Mouse (Mus musculus) forebrain, embryonic 10.5 days (tissue): ENCODE results near the gene 9330161L09Rik. TPM values are rescaled to one million over a fixed set of nuclear protein-coding genes. Genes with fewer than 3 reads are reported as not detected.
"Not testable (repeated sequence)": the region's sequence is repeated elsewhere in the genome, so short reads cannot be mapped to it uniquely, and the experiment has no call there.

Source experiments
- DNase-seq: peaks from one replicate; pipeline ENCODE4 v3.0.0-alpha.2; 2017; ENCODE audit warnings: low spot score; ENCODE audit errors: extremely low spot score
- H3K27ac ChIP-seq: fragments of 300-500 bp; sonication (generic); 2 replicates; pipeline ENCODE4 v1.5.1; 2016; ENCODE audit warnings: mild to moderate bottlenecking
- H3K27me3 ChIP-seq: fragments of 300-500 bp; sonication (generic); 2 replicates; pipeline ENCODE4 v1.6.1; 2016; ENCODE audit warnings: mild to moderate bottlenecking; ENCODE audit not compliant: poor library complexity, severe bottlenecking
- H3K36me3 ChIP-seq: fragments of 300-500 bp; sonication (generic); replicated peaks from 2 replicates; pipeline ENCODE4 v1.6.1; 2016; ENCODE audit warnings: mild to moderate bottlenecking, moderate library complexity
- H3K4me1 ChIP-seq: fragments of 300-500 bp; sonication (generic); 2 replicates; pipeline ENCODE4 v1.6.1; 2016
- H3K4me3 ChIP-seq: fragments of 300-500 bp; sonication (generic); 2 replicates; pipeline ENCODE4 v1.5.1; 2016; ENCODE audit warnings: mild to moderate bottlenecking, moderate library complexity
- H3K9me3 ChIP-seq: fragments of 300-500 bp; sonication (generic); 2 replicates; pipeline ENCODE4 v1.6.1; 2016; ENCODE audit warnings: mild to moderate bottlenecking, moderate library complexity
- WGBS: fragments of 180-500 bp; shearing (Covaris S2); methylation state at CpG from one replicate; pipeline ENCODE4 v1.1.7; 2016; 5-methylcytosine and 5-hydroxymethylcytosine counted together
- polyA plus RNA-seq: library from polyadenylated mRNA; unstranded; fragments of >200 nt; fragmentation: Nextera tagmentation; extraction: Ambion mirVana; gene quantifications from 2 replicates; pipeline ENCODE4 v1.2.1, GENCODE M21; 2016

Gene 9330161L09Rik
- 0.42 and 0.81 TPM in 2 replicates for polyA plus RNA-seq

- H3K27me3 ChIP-seq: no peaks in the 10 kb centered on the region
- H3K27ac ChIP-seq: no peak within 1 kb of the TSS
- no peaks in the 10 kb centered on the region for H3K4me1 ChIP-seq
- no peak within 1 kb of the TSS for H3K4me3 ChIP-seq
- peaks cover 95% of the 10 kb centered on the region for H3K36me3 ChIP-seq
- no peaks in the 10 kb centered on the region for H3K9me3 ChIP-seq
- 98% methylated on average over 4 of the region's 4 CpGs for WGBS
- no peak for DNase-seq
These were observed at the start of gene 9330161L09Rik for GRCm38 (mm10) chr12:103407720-103408119. TSS of gene 9330161L09Rik (minus strand) at chr12:103407820.

- 71% methylated on average over 3 of the region's 3 CpGs for WGBS
These were observed 49.5 kb upstream of the 9330161L09Rik start, which contains the start of gene Ifi27l2b for GRCm38 (mm10) chr12:103457140-103457539. TSS of gene Ifi27l2b (minus strand) at chr12:103457223.

GRCm38 (mm10) chr12:103456727-103457126 is 49.1 kb upstream of the 9330161L09Rik start:
- H3K9me3 ChIP-seq, H3K4me1 ChIP-seq, H3K4me3 ChIP-seq, DNase-seq, H3K27ac ChIP-seq, H3K27me3 ChIP-seq, H3K36me3 ChIP-seq: not testable (repeated sequence)
- no CpG with 5 or more reads among the region's 1 CpGs for WGBS

More at GRCm38 (mm10) chr12:103457140-103457539, 49.5 kb upstream of the 9330161L09Rik start, which contains the start of gene Ifi27l2b:
- H3K4me3 ChIP-seq: no peak within 1 kb of the TSS
- H3K4me1 ChIP-seq: no peaks in the 10 kb centered on the region
- H3K36me3 ChIP-seq: no peaks in the 10 kb centered on the region
- no peaks in the 10 kb centered on the region for H3K27me3 ChIP-seq
- no peak for DNase-seq
- H3K27ac ChIP-seq: no peak within 1 kb of the TSS
- no peaks in the 10 kb centered on the region for H3K9me3 ChIP-seq

- no peaks in the 10 kb centered on the region for H3K4me1 ChIP-seq
- H3K36me3 ChIP-seq: no peaks in the 10 kb centered on the region
- H3K27ac ChIP-seq: no peak overlapping the region
- H3K9me3 ChIP-seq: no peaks in the 10 kb centered on the region
- no peaks in the 10 kb centered on the region for H3K27me3 ChIP-seq
- no peak overlapping the region for H3K4me3 ChIP-seq
- no peak for DNase-seq
These were observed 45.7 kb upstream of the 9330161L09Rik start for GRCm38 (mm10) chr12:103453361-103453760.

- Histone ChIP-seq H3K27me3 (no peaks in the 10 kb centered on the region), H3K9me3 (no peaks in the 10 kb centered on the region), H3K27ac (no peak overlapping the region), H3K4me3 (no peak overlapping the region), H3K36me3 (no peaks in the 10 kb centered on the region), H3K4me1 (0 out of 2 replicates have a peak, but pooled peaks cover 3% of the 10 kb centered on the region)
- 80% methylated on average over 3 of the region's 3 CpGs for WGBS
- no peak for DNase-seq
These were observed 37.4 kb upstream of the 9330161L09Rik start for GRCm38 (mm10) chr12:103445060-103445459.

GRCm38 (mm10) chr12:103444261-103444660 is 36.6 kb upstream of the 9330161L09Rik start:
- H3K27me3 ChIP-seq, H3K36me3 ChIP-seq, H3K4me1 ChIP-seq, H3K27ac ChIP-seq, H3K4me3 ChIP-seq, DNase-seq, H3K9me3 ChIP-seq: not testable (repeated sequence)
- 48% methylated on average over 6 of the region's 7 CpGs for WGBS

- 64% methylated on average over 3 of the region's 3 CpGs for WGBS
- H3K4me1 ChIP-seq: 0 out of 2 replicates have a peak, but pooled peaks cover 3% of the 10 kb centered on the region
- H3K27ac ChIP-seq: no peak within 1 kb of the TSS
These were observed 35.9 kb upstream of the 9330161L09Rik start, which contains the start of gene Ifi27l2a for GRCm38 (mm10) chr12:103443524-103443923. TSS of gene Ifi27l2a (minus strand) at chr12:103443680.

GRCm38 (mm10) chr12:103437601-103438000 is 30.0 kb upstream of the 9330161L09Rik start:
- no peak overlapping the region for H3K27ac ChIP-seq
- H3K4me3 ChIP-seq: no peak overlapping the region
- no peaks in the 10 kb centered on the region for H3K27me3 ChIP-seq
- no peaks in the 10 kb centered on the region for H3K4me1 ChIP-seq
- DNase-seq: no peak
- H3K9me3 ChIP-seq: no peaks in the 10 kb centered on the region
- WGBS: 87% methylated on average over 1 of the region's 1 CpGs
- no peaks in the 10 kb centered on the region for H3K36me3 ChIP-seq

More at GRCm38 (mm10) chr12:103443524-103443923, 35.9 kb upstream of the 9330161L09Rik start, which contains the start of gene Ifi27l2a:
- Histone ChIP-seq H3K36me3 (no peaks in the 10 kb centered on the region), H3K27me3 (no peaks in the 10 kb centered on the region), H3K4me3 (no peak within 1 kb of the TSS), H3K9me3 (no peaks in the 10 kb centered on the region)
- no peak for DNase-seq

- no peak overlapping the region for H3K4me3 ChIP-seq
- DNase-seq: no peak
- H3K9me3 ChIP-seq: no peaks in the 10 kb centered on the region
- no peaks in the 10 kb centered on the region for H3K4me1 ChIP-seq
- no peaks in the 10 kb centered on the region for H3K36me3 ChIP-seq
- no peak overlapping the region for H3K27ac ChIP-seq
- H3K27me3 ChIP-seq: no peaks in the 10 kb centered on the region
These were observed 27.2 kb upstream of the 9330161L09Rik start for GRCm38 (mm10) chr12:103434861-103435260.

- no peaks in the 10 kb centered on the region for H3K4me1 ChIP-seq
- no peak for DNase-seq
- WGBS: 77% methylated on average over 8 of the region's 8 CpGs
- H3K4me3 ChIP-seq: no peak within 1 kb of the TSS
- H3K27ac ChIP-seq: no peak within 1 kb of the TSS
- no peaks in the 10 kb centered on the region for H3K9me3 ChIP-seq
- no peaks in the 10 kb centered on the region for H3K27me3 ChIP-seq
- H3K36me3 ChIP-seq: no peaks in the 10 kb centered on the region
These were observed 26.5 kb upstream of the 9330161L09Rik start, which contains the start of gene Ifi27 for GRCm38 (mm10) chr12:103433986-103434731. TSS of gene Ifi27 (plus strand) at chr12:103434211.

- WGBS: 95% methylated on average over 2 of the region's 2 CpGs
- no peak for DNase-seq
These were observed 25.8 kb upstream of the 9330161L09Rik start for GRCm38 (mm10) chr12:103433430-103433829.

GRCm38 (mm10) chr12:103426710-103427109 is 19.1 kb upstream of the 9330161L09Rik start:
- Histone ChIP-seq H3K9me3 (no peaks in the 10 kb centered on the region), H3K36me3 (peaks cover 25% of the 10 kb centered on the region), H3K4me1 (peaks cover 23% of the 10 kb centered on the region), H3K27ac (no peak overlapping the region), H3K27me3 (no peaks in the 10 kb centered on the region), H3K4me3 (no peak overlapping the region)
- DNase-seq: no peak
- WGBS: 87% methylated on average over 7 of the region's 7 CpGs

More at GRCm38 (mm10) chr12:103433430-103433829, 25.8 kb upstream of the 9330161L09Rik start:
- Histone ChIP-seq H3K4me3 (no peak overlapping the region), H3K27me3 (no peaks in the 10 kb centered on the region), H3K27ac (no peak overlapping the region), H3K36me3 (no peaks in the 10 kb centered on the region), H3K9me3 (no peaks in the 10 kb centered on the region), H3K4me1 (no peaks in the 10 kb centered on the region)
